Mouse (Mus musculus): ENCODE data around the gene Zbed6. TPM values are rescaled to one million over a fixed set of nuclear protein-coding genes. Genes with fewer than 3 reads are reported as not detected.

Gene Zbed6
- polyA plus RNA-seq, 1 experiment: 8.8 TPM

GRCm38 (mm10) chr1:133617908-133618307, 42.8 kb downstream of the Zbed6 start:
- no peak for TF ChIP-seq POLR2A (IDR thresholded peaks at IDR 0.05; ENCODE audit: borderline replicate concordance, extremely low read depth, insufficient read depth, insufficient read length, poor library complexity, severe bottlenecking)
- TF ChIP-seq CTCF (IDR thresholded peaks at IDR 0.05; ENCODE audit: borderline replicate concordance, extremely low read depth, insufficient read depth, insufficient read length): no peak
- no peak for DNase-seq (ENCODE audit: low read depth)

- TF ChIP-seq CTCF (IDR thresholded peaks at IDR 0.05; ENCODE audit: borderline replicate concordance, extremely low read depth, insufficient read depth, insufficient read length) (peak; percentile 24; the same call in 1 of the 2 replicates), POLR2A (IDR thresholded peaks at IDR 0.05; ENCODE audit: borderline replicate concordance, extremely low read depth, insufficient read depth, insufficient read length, poor library complexity, severe bottlenecking) (no peak)
- no peak for DNase-seq (ENCODE audit: low read depth)
These were observed 46.9 kb downstream of the Zbed6 start for GRCm38 (mm10) chr1:133613817-133614216.

DNA sequence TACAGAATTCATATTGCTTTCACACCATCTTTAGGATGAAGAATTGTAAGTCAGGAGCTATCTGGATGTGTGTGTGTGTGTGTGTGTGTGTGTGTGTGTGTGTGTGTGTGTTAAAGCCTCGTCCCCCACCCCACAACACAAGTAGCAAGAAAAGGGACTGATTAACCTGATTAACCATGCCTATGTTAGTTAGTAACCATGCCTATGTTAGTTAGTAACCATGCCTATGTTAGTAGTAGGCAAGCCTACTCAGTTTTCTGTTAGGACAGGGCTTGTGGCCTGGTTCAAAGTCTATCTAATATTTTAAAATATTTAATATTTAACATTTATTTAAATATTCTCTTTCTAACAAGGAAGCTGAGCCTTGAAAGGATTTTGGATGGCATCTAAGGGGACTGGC, 49.2 kb downstream of the Zbed6 start:
- no peak for DNase-seq (ENCODE audit: low read depth)
- TF ChIP-seq CTCF (IDR thresholded peaks at IDR 0.05; ENCODE audit: borderline replicate concordance, extremely low read depth, insufficient read depth, insufficient read length) (no peak), POLR2A (IDR thresholded peaks at IDR 0.05; ENCODE audit: borderline replicate concordance, extremely low read depth, insufficient read depth, insufficient read length, poor library complexity, severe bottlenecking) (no peak)

- no peak for DNase-seq (ENCODE audit: low read depth)
- TF ChIP-seq CTCF (IDR thresholded peaks at IDR 0.05; ENCODE audit: borderline replicate concordance, extremely low read depth, insufficient read depth, insufficient read length): no peak
- no peak for TF ChIP-seq POLR2A (IDR thresholded peaks at IDR 0.05; ENCODE audit: borderline replicate concordance, extremely low read depth, insufficient read depth, insufficient read length, poor library complexity, severe bottlenecking)
These were observed 50.1 kb downstream of the Zbed6 start for GRCm38 (mm10) chr1:133610601-133611000.

- peak; percentile 29; the same call in 1 of the 2 replicates for TF ChIP-seq POLR2A (IDR thresholded peaks at IDR 0.05; ENCODE audit: borderline replicate concordance, extremely low read depth, insufficient read depth, insufficient read length, poor library complexity, severe bottlenecking)
- TF ChIP-seq CTCF (IDR thresholded peaks at IDR 0.05; ENCODE audit: borderline replicate concordance, extremely low read depth, insufficient read depth, insufficient read length): peak; percentile 99
These were observed 50.7 kb downstream of the Zbed6 start, which contains the start of gene Snrpe for GRCm38 (mm10) chr1:133609771-133610502. TSS of gene Snrpe (minus strand) at chr1:133610291.

More at GRCm38 (mm10) chr1:133609771-133610502, 50.7 kb downstream of the Zbed6 start, which contains the start of gene Snrpe:
- peak; percentile 100 for DNase-seq (ENCODE audit: low read depth)

Other genes with a start within 250 kb of the Zbed6 start
- gene Sox13, start 236.5 kb downstream of the Zbed6 start, polyA plus RNA-seq (2012; rRNA removed): 34.2 and 37.6 TPM in 2 replicates
- 333 and 429 TPM in 2 replicates for gene Snrpe, start 50.6 kb downstream of the Zbed6 start, polyA plus RNA-seq (2012; rRNA removed)
- 7.3 and 7.5 TPM in 2 replicates for gene Gm38394, start 433 bp upstream of the Zbed6 start, polyA plus RNA-seq (2012; rRNA removed)
- gene Lax1, start 29.2 kb upstream of the Zbed6 start, polyA plus RNA-seq (2012; rRNA removed): 0.37 and 0.51 TPM in 2 replicates
- gene Atp2b4, start 140.2 kb upstream of the Zbed6 start, polyA plus RNA-seq (2012; rRNA removed): 13.3 and 25.0 TPM in 2 replicates
- 9.0 and 9.2 TPM in 2 replicates for gene Optc, start 247.1 kb upstream of the Zbed6 start, polyA plus RNA-seq (2012; rRNA removed)

Data from brain, embryonic 14.5 days (tissue).